Mouse (Mus musculus): ENCODE data around the gene Map3k5.

GRCm38 (mm10) chr10:19942621-19943020, 8.3 kb downstream of the Map3k5 start:
- no peak for TF ChIP-seq CTCF (IDR thresholded peaks at IDR 0.05)
- no peak for TF ChIP-seq EP300 (IDR thresholded peaks at IDR 0.05)
